Mouse (Mus musculus) layer of hippocampus, adult 8-10 months (tissue): ENCODE measurements around the gene Trappc2l. TPM values are rescaled to one million over a fixed set of nuclear protein-coding genes. Genes with fewer than 3 reads are reported as not detected.

Experiments
- DNase-seq, 2 experiments: peaks; one replicate each; pipeline ENCODE4 v3.0.0; 2022; ENCODE audit warnings: low spot score in 2 of 2
- total RNA-seq, 4 experiments: library from RNA; stranded (reverse); gene quantifications; 2 replicates each; pipeline ENCODE4 v1.2.4; 2022

Gene Trappc2l
- total RNA-seq, 4 experiments from 2014 or later: 72.6 to 90.6 (median 75.3) TPM

GRCm38 (mm10) chr8:122580926-122581325 is 30.5 kb upstream of the Trappc2l start:
- no peak for DNase-seq

- no peak for DNase-seq
Observed at GRCm38 (mm10) chr8:122584981-122585380, 26.5 kb upstream of the Trappc2l start.

DNA sequence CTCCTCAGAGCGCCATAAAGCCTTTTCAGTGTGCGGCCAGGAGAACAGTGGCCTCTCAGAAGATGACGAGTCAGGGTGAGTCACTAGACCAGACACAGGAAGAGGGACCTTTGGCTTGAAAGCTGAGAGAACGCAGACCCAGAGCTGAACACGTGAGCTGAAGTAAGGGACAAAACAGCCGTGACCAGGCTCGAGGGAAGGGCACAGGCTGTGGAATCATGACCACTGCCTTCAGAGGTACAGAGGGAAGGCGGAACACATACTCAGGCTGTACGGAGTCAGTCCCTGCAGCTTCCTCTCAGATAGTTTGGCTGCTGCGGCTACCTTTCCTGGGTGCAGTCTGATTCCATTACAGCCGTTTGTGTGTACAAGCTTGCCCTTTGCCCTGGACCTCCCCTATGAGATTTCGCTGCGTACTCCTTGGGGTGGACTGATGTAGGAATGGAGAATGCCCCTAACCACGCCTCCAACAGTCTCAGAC is 26.0 kb upstream of the Trappc2l start:
- DNase-seq: no peak

DNA sequence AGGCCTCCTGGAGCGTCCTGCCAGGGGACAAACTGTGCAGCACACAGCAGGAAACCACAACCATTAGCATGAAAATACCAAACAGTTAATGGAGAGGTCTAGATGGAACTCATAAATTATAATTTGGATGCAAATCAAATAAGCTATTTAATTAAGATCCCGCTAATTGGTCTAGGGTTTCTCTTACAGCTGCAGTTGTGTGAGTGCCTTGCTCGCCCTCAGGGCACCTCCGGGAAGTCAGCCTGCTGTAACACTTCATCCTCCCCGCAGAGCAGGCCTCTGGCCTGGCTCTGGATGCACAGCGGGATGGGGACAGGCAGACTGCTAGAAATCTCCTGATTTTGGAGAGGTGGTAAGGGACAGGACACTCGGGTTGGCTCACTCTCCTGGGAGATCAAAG is 25.3 kb upstream of the Trappc2l start:
- DNase-seq: no peak

DNA sequence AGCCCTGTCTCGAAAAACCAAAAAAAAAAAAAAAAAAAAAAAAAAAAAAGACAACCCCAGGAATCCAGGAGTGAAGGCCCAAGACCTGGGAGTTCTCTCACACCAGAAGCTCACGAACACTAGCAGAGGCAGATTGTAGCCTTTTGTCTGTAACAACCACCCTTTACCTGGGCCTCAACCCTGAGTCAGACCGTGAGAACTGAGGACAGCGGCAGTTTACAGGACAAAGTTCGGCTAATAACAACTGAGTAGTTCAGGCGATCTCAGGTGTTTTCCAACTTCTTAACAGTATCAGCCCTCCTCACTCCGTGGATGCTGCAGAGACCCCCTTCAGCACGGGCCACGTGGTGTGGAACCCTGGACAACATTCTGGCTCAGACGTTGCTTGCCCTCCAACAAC is 24.7 kb upstream of the Trappc2l start:
- DNase-seq: no peak

GRCm38 (mm10) chr8:122593240-122593639 is 18.2 kb upstream of the Trappc2l start:
- no peak for DNase-seq

- DNase-seq: no peak
Observed at GRCm38 (mm10) chr8:122593783-122594507, 17.5 kb upstream of the Trappc2l start.

DNA sequence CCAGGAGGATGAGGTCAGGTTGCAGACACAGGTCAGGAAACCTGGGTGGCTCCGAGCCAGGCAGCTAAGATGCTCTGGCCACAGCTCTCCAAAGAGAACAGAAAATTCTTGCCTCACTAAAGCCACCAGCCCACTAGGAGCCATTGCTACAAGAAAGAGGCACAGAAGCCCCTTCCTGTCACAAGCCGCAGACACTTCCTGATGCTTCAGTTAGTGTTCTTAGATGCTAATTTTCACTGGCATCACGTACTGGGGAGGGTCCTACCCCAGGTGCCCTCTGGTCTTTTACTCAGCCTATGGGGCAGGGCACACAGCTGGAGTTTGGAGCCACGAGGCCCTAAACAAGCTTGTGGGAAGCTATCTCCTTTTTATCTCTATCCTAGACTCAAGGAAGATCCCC is 15.4 kb upstream of the Trappc2l start:
- DNase-seq: no peak

DNA sequence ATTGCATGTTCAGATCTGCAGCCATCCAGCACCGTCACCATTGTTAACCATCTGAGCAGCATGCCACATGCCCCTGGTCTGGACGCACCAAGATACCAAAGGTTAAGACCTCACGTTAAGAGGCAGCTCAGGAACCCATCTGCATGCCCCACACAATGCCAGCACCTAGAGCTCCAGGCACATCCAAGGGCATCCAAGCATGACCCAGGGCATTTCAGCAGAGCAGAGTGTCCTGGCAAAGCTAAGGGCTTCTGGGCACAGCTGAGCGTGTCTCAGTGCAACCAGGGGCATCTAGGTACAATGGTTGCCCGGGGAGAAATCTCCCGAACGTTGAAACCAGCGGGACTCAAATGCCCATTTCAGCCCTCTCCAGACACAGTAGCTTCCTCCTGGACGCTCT is 10.8 kb upstream of the Trappc2l start:
- no peak for DNase-seq

- no peak for DNase-seq
Observed at GRCm38 (mm10) chr8:122604640-122605039, 6.8 kb upstream of the Trappc2l start.

GRCm38 (mm10) chr8:122605367-122605766 is 6.1 kb upstream of the Trappc2l start:
- DNase-seq: no peak

- no peak for DNase-seq
Observed at GRCm38 (mm10) chr8:122606810-122607209, 4.6 kb upstream of the Trappc2l start.

- no peak for DNase-seq
Observed at GRCm38 (mm10) chr8:122610209-122610608, 1.2 kb upstream of the Trappc2l start.

DNA sequence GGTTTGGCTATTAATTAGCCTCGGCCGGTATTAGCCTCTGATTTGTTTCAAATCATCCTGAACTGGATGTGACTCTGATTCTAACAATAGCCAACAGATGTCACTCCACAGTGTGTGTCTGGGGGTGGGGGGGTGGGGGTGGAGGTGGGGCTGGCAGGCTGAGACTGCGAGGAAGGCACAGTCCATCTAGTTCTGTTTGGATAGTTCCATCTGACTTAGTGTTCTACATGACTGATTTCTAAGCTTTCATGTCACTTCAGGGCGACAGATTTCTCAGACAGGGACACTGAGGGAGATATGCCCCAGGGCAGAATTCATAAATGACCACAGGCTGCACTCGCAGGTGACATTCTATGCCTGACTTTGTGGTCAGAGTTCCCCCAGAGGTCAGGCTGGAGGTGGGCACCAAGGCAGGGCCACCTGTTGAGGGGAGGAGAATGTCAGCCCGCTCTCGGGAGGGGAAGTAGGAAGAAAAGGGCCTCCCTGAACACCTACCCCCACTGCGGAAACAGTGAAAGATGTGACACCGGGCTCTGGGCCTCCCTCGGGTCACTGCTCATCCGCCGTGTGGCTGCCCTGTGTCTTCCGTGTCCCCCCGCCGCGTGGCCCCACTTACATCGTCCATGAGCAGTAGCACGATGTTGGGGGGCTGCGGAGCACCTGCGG is 695 bp upstream of the Trappc2l start:
- DNase-seq: peak in 1 of 2 experiments; percentile 29

GRCm38 (mm10) chr8:122616181-122616905 is 4.9 kb downstream of the Trappc2l start:
- no peak for DNase-seq

DNA sequence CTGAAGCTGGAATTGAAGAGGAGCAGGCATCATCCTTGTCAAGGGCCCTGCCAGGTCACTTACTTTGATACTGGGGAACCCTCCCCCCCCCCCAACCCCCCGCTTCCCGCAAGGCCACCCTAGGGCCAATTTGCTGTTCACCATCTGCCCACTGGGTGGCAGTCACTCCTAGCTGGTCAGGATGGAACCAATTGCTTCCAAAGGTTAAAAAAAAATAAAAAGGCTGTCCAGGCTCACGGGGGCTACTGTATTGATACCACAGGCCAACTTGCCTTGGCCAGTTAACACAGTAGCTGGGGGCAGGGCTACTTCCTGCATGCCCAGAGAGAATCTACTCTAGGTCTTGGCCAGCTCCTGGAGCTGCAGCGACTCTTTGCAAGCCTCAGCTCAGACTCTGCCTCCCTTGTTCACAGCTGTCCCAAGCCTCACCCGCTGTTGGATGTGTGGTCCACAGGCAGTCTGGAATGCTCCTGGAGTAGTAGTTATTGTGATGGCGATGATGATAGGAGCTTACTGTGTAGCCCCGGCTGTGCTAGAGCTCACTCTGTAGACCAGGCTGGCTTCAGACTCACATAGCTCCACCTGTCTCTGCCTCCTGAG is 6.6 kb downstream of the Trappc2l start:
- peak in 1 of 2 experiments; percentile 67 for DNase-seq

DNA sequence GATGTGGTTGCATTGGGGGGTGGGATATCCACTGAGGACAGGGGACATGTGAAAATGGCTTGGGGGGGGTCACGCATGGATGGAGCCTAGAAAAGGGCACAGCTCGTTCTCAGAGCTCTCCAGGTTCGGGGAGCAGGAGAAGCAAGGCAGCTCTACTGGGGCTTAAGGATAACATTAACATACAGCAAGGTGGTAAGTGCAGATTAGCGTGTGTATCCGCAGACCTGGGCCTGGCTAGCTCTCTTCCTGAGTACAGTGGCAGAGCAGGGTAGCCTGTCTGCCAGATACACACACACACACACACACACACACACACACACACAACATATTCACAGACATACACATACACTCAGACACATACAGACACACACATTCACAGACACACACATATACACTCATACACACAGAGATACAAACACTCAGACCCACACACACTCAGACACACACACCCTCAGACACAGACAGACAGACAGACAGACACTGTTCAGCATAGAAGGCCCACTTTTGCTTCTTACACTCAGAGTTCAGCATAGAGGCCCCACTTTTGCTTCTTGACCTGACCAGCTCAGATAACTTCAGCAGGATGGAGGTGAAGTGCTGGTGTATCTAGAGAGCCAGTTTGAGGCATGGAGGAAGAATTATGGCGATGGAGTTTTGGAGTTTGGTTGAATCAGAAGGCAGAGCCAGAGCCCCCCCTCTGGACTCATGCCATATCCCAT is 7.4 kb downstream of the Trappc2l start:
- DNase-seq: no peak

GRCm38 (mm10) chr8:122620446-122620845 is 9.0 kb downstream of the Trappc2l start:
- no peak for DNase-seq

GRCm38 (mm10) chr8:122622727-122623126 is 11.3 kb downstream of the Trappc2l start, which contains the start of gene Pabpn1l:
Gene Pabpn1l, minus strand, starts transcription at chr8:122622739.
- no peak for DNase-seq

GRCm38 (mm10) chr8:122623844-122624642 is 12.6 kb downstream of the Trappc2l start:
- DNase-seq: no peak
